Mouse (Mus musculus): Measurements from ENCODE around the gene Noxred1. TPM values are rescaled to one million over a fixed set of nuclear protein-coding genes. Genes with fewer than 3 reads are reported as not detected.

Gene Noxred1
- polyA plus RNA-seq, 1 experiment from 2014 or later = 0.24 TPM

- no peak for ATAC-seq
- DNase-seq (ENCODE audit: low read depth, low spot score) = no peak
- in situ Hi-C loops (cut with MboI; ENCODE audit: low pct_unique_long_range_greater_than_20kb) = no loop called here
- no peaks in the 10 kb centered on the region for H3K27me3 ChIP-seq
- ChIA-PET POLR2A (no interaction called here), CTCF (no interaction called here)
- TF ChIP-seq CTCF (IDR thresholded peaks at IDR 0.05) = no peak
These were observed 39.7 kb downstream of the Noxred1 start for GRCm38 (mm10) chr12:87198792-87199191.

- ChIA-PET POLR2A (interaction anchor here (0.7 kb wide), 1 partner anchor 1206 kb away, joined by 3 read pairs; no protein-coding TSS in a partner anchor), CTCF (interaction anchor here (1.2 to 1.3 kb wide), 2 partner anchors 37 to 54 kb away, joined by 3 read pairs; no protein-coding TSS in a partner anchor)
- no peak for TF ChIP-seq CTCF (IDR thresholded peaks at IDR 0.05)
- ATAC-seq (no peak), DNase-seq (ENCODE audit: low read depth, low spot score) (no peak)
- no peaks in the 10 kb centered on the region for H3K27me3 ChIP-seq
- in situ Hi-C loops (cut with MboI; ENCODE audit: low pct_unique_long_range_greater_than_20kb) = no loop called here
These were observed 42.2 kb downstream of the Noxred1 start for GRCm38 (mm10) chr12:87196310-87196709.

- ATAC-seq (no peak), DNase-seq (ENCODE audit: low read depth, low spot score) (no peak)
- ChIA-PET POLR2A (no interaction called here), CTCF (no interaction called here)
- in situ Hi-C loops (cut with MboI; ENCODE audit: low pct_unique_long_range_greater_than_20kb) = no loop called here
- TF ChIP-seq CTCF (IDR thresholded peaks at IDR 0.05) = no peak
- no peaks in the 10 kb centered on the region for H3K27me3 ChIP-seq
These were observed 43.5 kb downstream of the Noxred1 start for GRCm38 (mm10) chr12:87195069-87195468.

GRCm38 (mm10) chr12:87193008-87193407 lies 45.5 kb downstream of the Noxred1 start:
- ChIA-PET POLR2A (interaction anchor here (0.6 kb wide), 1 partner anchor 840 kb away, joined by 7 read pairs; no protein-coding TSS in a partner anchor), CTCF (interaction anchor here (1.2 to 1.7 kb wide), 3 partner anchors 9 to 36 kb away, joined by 3 to 5 read pairs (median 5); no protein-coding TSS in a partner anchor)
- DNase-seq (ENCODE audit: low read depth, low spot score) (no peak), ATAC-seq (no peak)
- in situ Hi-C loops (cut with MboI; ENCODE audit: low pct_unique_long_range_greater_than_20kb) = no loop called here
- TF ChIP-seq CTCF (IDR thresholded peaks at IDR 0.05) = no peak
- H3K27me3 ChIP-seq = no peaks in the 10 kb centered on the region

GRCm38 (mm10) chr12:87177631-87178030 lies 60.9 kb downstream of the Noxred1 start:
- ChIA-PET POLR2A (no interaction called here), CTCF (interaction anchor here (1.4 kb wide), 1 partner anchor 18 kb away, joined by 5 read pairs; no protein-coding TSS in a partner anchor)
- TF ChIP-seq CTCF (IDR thresholded peaks at IDR 0.05) = no peak
- in situ Hi-C loops (cut with MboI; ENCODE audit: low pct_unique_long_range_greater_than_20kb) = no loop called here
- no peaks in the 10 kb centered on the region for H3K27me3 ChIP-seq
- DNase-seq (ENCODE audit: low read depth, low spot score) (no peak), ATAC-seq (no peak)

- CTCF ChIA-PET = interaction anchor here (1.4 to 1.5 kb wide), 2 partner anchors 10 to 11 kb away, joined by 3 to 4 read pairs; no protein-coding TSS in a partner anchor
- POLR2A ChIA-PET = no interaction called here
- TF ChIP-seq CTCF (IDR thresholded peaks at IDR 0.05) = no peak
- ATAC-seq (no peak), DNase-seq (ENCODE audit: low read depth, low spot score) (no peak)
- no peaks in the 10 kb centered on the region for H3K27me3 ChIP-seq
- in situ Hi-C loops (cut with MboI; ENCODE audit: low pct_unique_long_range_greater_than_20kb) = no loop called here
These were observed 63.2 kb downstream of the Noxred1 start for GRCm38 (mm10) chr12:87175194-87175946.

Other genes with a start within 250 kb of the Noxred1 start
- gene Zdhhc22, start 248.3 kb downstream of the Noxred1 start, polyA plus RNA-seq (2021) = not detected
- gene Tmem63c, start 217.4 kb downstream of the Noxred1 start, polyA plus RNA-seq (2021) = not detected
- gene Ngb, start 136.2 kb downstream of the Noxred1 start, polyA plus RNA-seq (2021) = 0.49 TPM
- 36.7 TPM for gene Gstz1, start 91.6 kb downstream of the Noxred1 start, polyA plus RNA-seq (2021)
- gene Pomt2, start 90.8 kb downstream of the Noxred1 start, polyA plus RNA-seq (2021) = 14.5 TPM
- gene Samd15, start 39.0 kb downstream of the Noxred1 start, polyA plus RNA-seq (2021) = 1.2 TPM
- 13.8 TPM for gene Tmed8, start 38.3 kb downstream of the Noxred1 start, polyA plus RNA-seq (2021)
- 63.6 TPM for gene Vipas39, start 27.5 kb upstream of the Noxred1 start, polyA plus RNA-seq (2021)
- 157 TPM for gene Ahsa1, start 27.7 kb upstream of the Noxred1 start, polyA plus RNA-seq (2021)
- 0.27 TPM for gene Ism2, start 61.0 kb upstream of the Noxred1 start, polyA plus RNA-seq (2021)
- 164 TPM for gene Sptlc2, start 149.6 kb upstream of the Noxred1 start, polyA plus RNA-seq (2021)
- gene Slirp, start 205.2 kb upstream of the Noxred1 start, polyA plus RNA-seq (2021) = 138 TPM
- gene Alkbh1, start 205.3 kb upstream of the Noxred1 start, polyA plus RNA-seq (2021) = 15.5 TPM
- gene Snw1, start 233.5 kb upstream of the Noxred1 start, polyA plus RNA-seq (2021) = 99.2 TPM